Mouse (Mus musculus) MN1 (cell line): ENCODE measurements around the gene Tmem45a.
A peak's percentile ranks its signal among the peaks of the same experiment; 100 is the strongest.

ENCODE experiments used
- DNase-seq: peaks from one replicate; pipeline ENCODE4 v3.0.0-alpha.2; 2016; ENCODE audit warnings: low spot score

Tmem45a gene

DNA sequence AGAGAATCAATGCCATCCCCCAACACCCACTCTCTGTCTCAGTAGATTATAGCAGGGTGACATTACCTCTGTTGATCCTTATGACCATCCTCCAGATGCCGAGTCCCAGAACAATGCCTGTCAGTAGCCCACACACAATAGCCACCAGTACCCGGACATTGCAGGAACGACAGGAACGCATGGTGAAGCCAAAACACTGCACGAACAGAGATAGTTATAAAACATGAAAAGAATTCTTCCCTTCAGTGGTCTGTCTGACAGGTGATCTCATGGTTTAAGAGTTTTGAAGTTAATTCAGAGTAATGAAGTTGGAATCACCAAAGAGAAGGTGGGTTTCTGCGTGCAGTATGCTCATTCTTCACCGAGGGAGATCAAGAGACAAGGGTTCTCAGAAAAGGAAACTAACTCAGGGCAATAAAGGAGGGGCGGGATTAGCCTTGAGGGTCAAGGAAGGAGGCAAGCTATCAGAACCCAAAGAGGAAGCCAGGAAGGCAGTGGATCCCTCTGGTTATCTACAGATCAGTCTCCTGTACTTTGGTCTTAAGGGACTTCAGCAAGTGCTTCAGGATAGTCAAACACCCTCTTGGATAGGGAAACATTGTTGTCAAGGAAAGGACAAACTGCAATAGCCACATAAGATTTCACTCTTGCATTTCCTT is 90.4 kb downstream of the Tmem45a start, which contains the start of gene Adgrg7:
TSS of gene Adgrg7 (minus strand) at position 375 of the 659 bp plus-strand sequence.
- DNase-seq, result no peak

DNA sequence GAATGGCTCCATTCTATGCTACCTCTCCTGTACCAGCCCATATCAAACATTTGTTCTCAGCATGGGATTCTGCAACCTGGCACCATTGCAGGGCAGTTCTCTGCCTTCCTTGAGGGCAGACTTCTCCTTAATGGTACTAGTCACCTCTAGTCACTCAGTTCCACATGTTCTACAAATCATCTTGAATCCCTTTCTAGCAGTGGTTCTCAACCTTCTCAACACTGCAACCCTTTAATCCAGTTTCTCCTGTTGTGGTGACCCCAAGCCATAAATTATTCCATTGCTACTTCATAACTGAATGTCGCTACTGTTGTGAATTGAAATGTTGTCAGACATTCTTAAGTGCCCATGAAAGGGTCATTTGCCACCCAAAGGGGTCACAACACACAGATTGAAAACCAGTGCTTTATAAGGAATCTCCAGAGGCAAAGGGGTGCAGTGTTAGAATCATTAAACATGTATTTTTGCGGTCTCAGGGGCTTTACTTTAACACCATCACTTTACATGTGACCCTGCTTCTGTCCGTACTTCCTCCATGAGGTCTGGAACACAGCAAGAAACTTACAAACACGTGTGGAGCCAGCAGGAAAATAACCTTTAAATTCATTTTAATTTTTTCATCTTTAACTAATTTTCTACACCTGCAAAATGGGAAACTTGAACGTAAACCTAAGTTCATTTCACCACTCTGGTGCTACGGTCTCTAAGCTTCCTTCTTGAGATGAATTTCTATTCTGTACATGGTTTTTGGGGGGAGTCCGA is 91.4 kb downstream of the Tmem45a start:
- DNase-seq, result no peak

GRCm38 (mm10) chr16:56793778-56794177 is 92.2 kb downstream of the Tmem45a start:
- no peak for DNase-seq

DNA sequence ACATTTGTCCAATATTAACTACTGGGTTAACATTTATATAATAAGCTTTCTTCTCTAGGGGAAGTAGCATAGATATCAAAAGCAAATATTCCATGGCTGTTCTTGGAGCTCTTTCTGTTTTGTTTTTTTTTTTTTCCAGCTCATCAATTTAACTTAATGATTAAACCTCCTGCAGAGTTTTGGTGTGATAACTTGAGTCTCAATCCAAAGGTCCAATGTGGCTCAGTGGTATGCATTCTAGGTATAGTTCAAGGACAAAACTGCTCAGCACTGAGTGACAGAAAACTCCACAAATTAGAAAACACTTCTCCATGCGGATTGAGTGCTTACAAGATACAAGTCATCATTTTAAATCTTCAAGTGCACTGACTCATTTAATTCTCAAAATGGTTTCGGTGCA is 100.0 kb downstream of the Tmem45a start:
- no peak for DNase-seq

- peak; percentile 44 for DNase-seq
These were observed 114.5 kb downstream of the Tmem45a start for GRCm38 (mm10) chr16:56771163-56772105.
